Mouse (Mus musculus) stomach, postnatal 0 days (tissue): ENCODE results near the gene Usp18.

Experiments used
- CTCF ChIP-seq: IDR thresholded peaks from 2 replicates; pipeline ENCODE4 v1.5.1; 2016; ENCODE audit warnings: antibody characterized with exemption, low read depth, mild to moderate bottlenecking, moderate library complexity
- EP300 ChIP-seq: optimal IDR thresholded peaks from 2 replicates; pipeline ENCODE3; 2016; ENCODE audit warnings: antibody characterized with exemption

- TF ChIP-seq EP300 (no peak), CTCF (no peak)
These were observed 43.7 kb upstream of the Usp18 start for GRCm38 (mm10) chr6:121202026-121202425.
